Mouse (Mus musculus) ES-Bruce4 (cell line): ENCODE data around the gene Erich3. TPM values are rescaled to one million over a fixed set of nuclear protein-coding genes. Genes with fewer than 3 reads are reported as not detected.

Experiments
- H3K27ac ChIP-seq: 2 replicates; pipeline ENCODE4 v1.5.1; 2012; ENCODE audit warnings: low read length, inconsistent platforms; ENCODE audit not compliant: insufficient read depth
- H3K27me3 ChIP-seq: 2 replicates; pipeline ENCODE4 v1.6.1; 2012; ENCODE audit warnings: mild to moderate bottlenecking, low read length, inconsistent platforms; ENCODE audit not compliant: control insufficient read depth, poor library complexity, insufficient read depth, severe bottlenecking
- H3K36me3 ChIP-seq: 2 replicates; pipeline ENCODE4 v1.6.1; 2012; ENCODE audit warnings: inconsistent platforms, mild to moderate bottlenecking, low read length, moderate library complexity; ENCODE audit not compliant: control insufficient read depth, poor library complexity, insufficient read depth, severe bottlenecking
- H3K4me1 ChIP-seq: one replicate; pipeline ENCODE4 v1.8.1; 2011; ENCODE audit warnings: low read length; ENCODE audit not compliant: control insufficient read depth, insufficient read depth
- H3K4me3 ChIP-seq: 2 replicates; pipeline ENCODE4 v1.5.1; 2011; ENCODE audit warnings: low read depth, mild to moderate bottlenecking, low read length
- H3K9ac ChIP-seq: 2 replicates; pipeline ENCODE4 v1.6.1; 2012; ENCODE audit warnings: low read depth, mild to moderate bottlenecking, inconsistent platforms; ENCODE audit not compliant: poor library complexity, severe bottlenecking
- H3K9me3 ChIP-seq: replicated peaks from 2 replicates; pipeline ENCODE4 v1.6.1; 2012; ENCODE audit warnings: mild to moderate bottlenecking, low read length, inconsistent platforms; ENCODE audit not compliant: control insufficient read depth, poor library complexity, insufficient read depth, severe bottlenecking
- CTCF ChIP-seq: IDR thresholded peaks from one replicate; pipeline ENCODE4 v1.8.1; 2011; ENCODE audit warnings: low read depth, low read length
- EP300 ChIP-seq: IDR thresholded peaks from 2 replicates; pipeline ENCODE4 v1.6.1; 2011; ENCODE audit warnings: low read depth, low read length; ENCODE audit not compliant: insufficient read depth
- POLR2A ChIP-seq: IDR thresholded peaks from one replicate; pipeline ENCODE4 v1.8.1; 2011; ENCODE audit warnings: low read length; ENCODE audit not compliant: insufficient read depth
- polyA plus RNA-seq: library from polyadenylated mRNA; stranded (reverse); fragments of >200 nt; gene quantifications from 2 replicates; pipeline ENCODE4 v1.2.4, GENCODE M21; 2011; ENCODE audit warnings: low read depth; ENCODE audit not compliant: missing spikeins, insufficient read depth, insufficient read length

Erich3 gene
- polyA plus RNA-seq, 1 experiment = 0.67 TPM

GRCm38 (mm10) chr3:154800888-154801429, 137.3 kb downstream of the Erich3 start:
- H3K9ac ChIP-seq = no peak overlapping the region
- H3K9me3 ChIP-seq = no peaks in the 10 kb centered on the region
- H3K36me3 ChIP-seq = no peaks in the 10 kb centered on the region
- H3K4me1 ChIP-seq = no peaks in the 10 kb centered on the region
- TF ChIP-seq CTCF = no peak
- no peak for TF ChIP-seq POLR2A
- TF ChIP-seq EP300 = no peak
- H3K4me3 ChIP-seq = no peak overlapping the region
- H3K27me3 ChIP-seq = no peaks in the 10 kb centered on the region
- no peak overlapping the region for H3K27ac ChIP-seq

DNA sequence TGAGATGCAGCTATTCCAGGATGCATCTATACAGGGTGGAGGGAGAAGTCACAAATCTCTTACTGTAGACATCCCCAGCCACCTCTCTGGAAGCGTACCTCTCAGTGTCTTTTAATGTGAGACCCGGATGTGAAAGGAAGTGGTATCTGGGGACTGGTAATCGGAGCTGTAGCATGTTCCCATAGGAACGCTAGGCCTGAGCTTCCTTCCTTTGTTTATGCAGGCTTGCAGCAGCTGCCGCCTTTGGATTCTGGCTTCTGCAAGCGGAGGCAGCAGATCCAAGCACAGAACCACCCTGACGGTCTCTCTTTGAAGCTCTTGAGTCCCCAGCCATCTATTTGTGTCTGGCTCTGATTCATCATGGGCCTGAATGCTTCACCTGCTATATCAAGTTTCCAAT, 143.0 kb downstream of the Erich3 start:
- no peaks in the 10 kb centered on the region for H3K36me3 ChIP-seq
- no peaks in the 10 kb centered on the region for H3K27me3 ChIP-seq
- no peaks in the 10 kb centered on the region for H3K4me1 ChIP-seq
- no peak overlapping the region for H3K4me3 ChIP-seq
- H3K9me3 ChIP-seq = no peaks in the 10 kb centered on the region
- H3K27ac ChIP-seq = no peak overlapping the region
- no peak for TF ChIP-seq POLR2A
- no peak for TF ChIP-seq EP300
- TF ChIP-seq CTCF = no peak
- no peak overlapping the region for H3K9ac ChIP-seq

DNA sequence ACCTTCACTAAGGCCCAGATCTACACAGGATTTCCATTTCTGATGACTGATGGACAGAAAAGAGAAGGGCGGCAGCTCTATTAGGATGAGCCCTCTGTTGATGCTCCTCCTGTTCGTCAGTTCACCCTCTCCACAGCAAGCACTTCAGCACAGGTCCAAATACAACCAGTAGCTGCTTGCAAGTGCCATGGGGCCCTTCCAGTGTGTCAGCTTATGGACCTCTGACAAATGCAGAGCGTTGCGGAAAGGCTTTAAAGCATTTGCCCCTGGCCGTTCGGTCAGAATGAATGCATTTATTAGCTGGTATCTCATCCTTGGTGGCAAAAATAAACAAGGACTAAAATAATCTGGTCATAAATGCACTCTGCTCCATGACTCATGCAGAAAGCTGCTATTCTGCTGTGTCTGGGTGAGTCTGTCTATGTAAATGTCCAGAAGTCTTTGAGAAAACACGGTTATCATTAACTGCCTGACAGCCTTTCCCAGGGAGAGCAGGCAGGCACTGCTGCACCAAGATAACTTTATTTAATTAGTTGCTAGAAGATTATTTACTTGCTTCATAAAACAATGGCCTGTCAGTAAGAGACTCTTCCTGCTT, 146.7 kb downstream of the Erich3 start:
- H3K4me1 ChIP-seq = no peaks in the 10 kb centered on the region
- H3K27ac ChIP-seq = no peak overlapping the region
- no peak overlapping the region for H3K4me3 ChIP-seq
- no peaks in the 10 kb centered on the region for H3K36me3 ChIP-seq
- TF ChIP-seq POLR2A (no peak), CTCF (no peak), EP300 (no peak)
- no peaks in the 10 kb centered on the region for H3K27me3 ChIP-seq
- no peak overlapping the region for H3K9ac ChIP-seq
- no peaks in the 10 kb centered on the region for H3K9me3 ChIP-seq

DNA sequence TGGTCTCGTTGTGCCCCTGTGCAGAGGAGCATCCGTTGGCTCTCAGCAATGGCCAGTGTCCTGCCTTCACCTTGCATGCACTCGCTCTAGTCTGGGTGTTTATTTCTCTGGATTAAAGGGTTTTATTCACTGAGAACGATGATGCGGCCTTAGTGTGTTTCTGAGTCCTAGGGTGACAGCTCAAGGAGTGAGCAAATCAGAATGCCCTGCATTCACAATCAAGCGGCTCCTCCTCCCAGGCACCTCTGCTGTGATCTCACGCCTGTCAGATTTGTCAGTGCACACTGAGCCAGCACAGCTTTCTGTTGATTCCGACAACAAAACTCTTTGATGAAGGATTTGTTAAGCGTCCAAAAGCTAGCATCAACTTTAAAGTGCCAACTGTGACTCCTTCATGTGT, 147.6 kb downstream of the Erich3 start:
- H3K4me1 ChIP-seq = no peaks in the 10 kb centered on the region
- no peaks in the 10 kb centered on the region for H3K27me3 ChIP-seq
- no peaks in the 10 kb centered on the region for H3K36me3 ChIP-seq
- no peaks in the 10 kb centered on the region for H3K9me3 ChIP-seq
- H3K9ac ChIP-seq = no peak overlapping the region
- TF ChIP-seq CTCF (no peak), EP300 (no peak), POLR2A (no peak)
- H3K27ac ChIP-seq = no peak overlapping the region
- no peak overlapping the region for H3K4me3 ChIP-seq

DNA sequence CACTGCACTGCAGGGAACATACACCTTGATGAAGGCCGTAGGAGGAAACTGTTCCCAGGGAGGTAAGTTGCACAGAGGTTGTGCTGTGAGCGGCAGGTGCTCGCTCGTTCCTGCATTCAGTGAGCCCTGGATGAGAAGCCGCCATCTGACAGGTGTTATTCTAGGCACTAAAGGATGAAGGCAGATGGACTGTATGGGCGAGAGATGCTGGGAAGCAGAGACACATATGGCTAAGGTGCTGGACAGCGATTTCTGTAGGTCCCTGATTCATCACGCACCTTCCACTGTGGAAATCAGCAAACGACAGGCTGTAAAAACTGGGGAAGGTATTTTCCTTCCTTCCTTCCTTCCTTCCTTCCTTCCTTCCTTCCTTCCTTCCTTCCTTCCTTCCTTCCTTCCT, 148.2 kb downstream of the Erich3 start:
- Histone ChIP-seq H3K9me3 (no peaks in the 10 kb centered on the region), H3K4me3 (no peak overlapping the region), H3K9ac (no peak overlapping the region), H3K27me3 (no peaks in the 10 kb centered on the region), H3K36me3 (no peaks in the 10 kb centered on the region), H3K27ac (no peak overlapping the region), H3K4me1 (no peaks in the 10 kb centered on the region)
- TF ChIP-seq CTCF (no peak), POLR2A (no peak), EP300 (no peak)

GRCm38 (mm10) chr3:154812893-154813292, 149.2 kb downstream of the Erich3 start:
- TF ChIP-seq POLR2A (no peak), CTCF (no peak), EP300 (no peak)
- H3K4me3 ChIP-seq = no peak overlapping the region
- no peaks in the 10 kb centered on the region for H3K27me3 ChIP-seq

More at GRCm38 (mm10) chr3:154812893-154813292, 149.2 kb downstream of the Erich3 start:
- H3K9ac ChIP-seq = no peak overlapping the region
- H3K27ac ChIP-seq = no peak overlapping the region
- H3K4me1 ChIP-seq = no peaks in the 10 kb centered on the region
- H3K36me3 ChIP-seq = no peaks in the 10 kb centered on the region
- no peaks in the 10 kb centered on the region for H3K9me3 ChIP-seq
